Mouse (Mus musculus) stomach, embryonic 14.5 days (tissue): ENCODE results near the gene Map1lc3b. TPM values are rescaled to one million over a fixed set of nuclear protein-coding genes. Genes with fewer than 3 reads are reported as not detected.

ENCODE experiments used
- ATAC-seq: fragments of 200-750 bp; cut with Nextera tagmentation; 2 replicates; pipeline ENCODE4 v1.8.0; 2017; ENCODE audit warnings: low read depth, moderate TSS enrichment; ENCODE audit not compliant: insufficient number of reproducible peaks, insufficient read depth, low FRiP score
- H3K27ac ChIP-seq: fragments of 300-500 bp; sonication (generic); 2 replicates; pipeline ENCODE4 v1.5.1; 2014; ENCODE audit warnings: mild to moderate bottlenecking, low read length, moderate library complexity, mixed read lengths
- H3K27me3 ChIP-seq: fragments of 300-500 bp; sonication (generic); 2 replicates; pipeline ENCODE4 v1.6.1; 2014; ENCODE audit warnings: low read length, control low read depth, mixed read lengths; ENCODE audit not compliant: control insufficient read depth, insufficient read depth
- H3K36me3 ChIP-seq: fragments of 300-500 bp; sonication (generic); 2 replicates; pipeline ENCODE4 v1.6.1; 2014; ENCODE audit warnings: mild to moderate bottlenecking, control low read depth, low read length, moderate library complexity, mixed read lengths; ENCODE audit not compliant: control insufficient read depth, insufficient read depth
- H3K4me1 ChIP-seq: fragments of 300-500 bp; sonication (generic); 2 replicates; pipeline ENCODE4 v1.6.1; 2014; ENCODE audit warnings: low read length, control low read depth, mixed read lengths; ENCODE audit not compliant: control insufficient read depth, insufficient read depth
- H3K4me2 ChIP-seq: fragments of 300-500 bp; sonication (generic); replicated peaks from 2 replicates; pipeline ENCODE4 v1.6.1; 2014; ENCODE audit warnings: low read depth, low read length, control low read depth
- H3K4me3 ChIP-seq: fragments of 300-500 bp; sonication (generic); 2 replicates; pipeline ENCODE4 v1.5.1; 2014; ENCODE audit warnings: low read depth, low read length, control low read depth
- H3K9ac ChIP-seq: fragments of 300-500 bp; sonication (generic); replicated peaks from 2 replicates; pipeline ENCODE4 v1.6.1; 2014; ENCODE audit warnings: low read depth, mild to moderate bottlenecking, control low read depth, low read length, moderate library complexity, mixed read lengths
- H3K9me3 ChIP-seq: fragments of 300-500 bp; sonication (generic); 2 replicates; pipeline ENCODE4 v1.6.1; 2016; ENCODE audit warnings: low read depth, low read length, control low read depth; ENCODE audit not compliant: control insufficient read depth
- WGBS: fragments of 180-500 bp; shearing (Covaris S2); extraction: QIAGEN DNeasy Blood & Tissue Kit; methylation state at CpG from one replicate; pipeline ENCODE4 v1.1.7; 2014; 5-methylcytosine and 5-hydroxymethylcytosine counted together
- polyA plus RNA-seq: library from polyadenylated mRNA; unstranded; fragments of >200 nt; fragmentation: Nextera tagmentation; extraction: Ambion mirVana; gene quantifications from 2 replicates; pipeline ENCODE4 v1.2.1, GENCODE M21; 2014

Gene Map1lc3b
- polyA plus RNA-seq, 1 experiment from 2014 or later, result 249 TPM

DNA sequence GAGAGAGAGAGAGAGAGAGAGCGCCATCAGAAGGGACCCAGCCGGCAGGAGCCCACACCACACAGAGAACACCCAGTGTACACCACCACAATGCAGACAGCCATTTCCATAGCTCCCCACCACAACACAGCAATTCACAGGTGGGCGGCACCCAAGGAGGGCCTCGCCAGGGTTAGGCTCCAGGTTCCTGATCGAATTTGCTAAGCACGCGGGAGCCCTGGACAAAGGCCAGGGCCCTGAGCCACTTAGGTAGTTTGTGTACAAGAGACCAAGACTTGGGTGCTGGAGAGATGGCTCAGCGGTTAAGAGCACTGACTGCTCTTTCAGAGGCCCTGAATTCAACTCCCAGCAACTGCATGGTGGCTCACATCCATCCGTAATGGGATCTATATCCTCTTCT is 37.7 kb upstream of the Map1lc3b start:
- no peaks in the 10 kb centered on the region for H3K27me3 ChIP-seq
- no peak for ATAC-seq
- peaks cover 36% of the 10 kb centered on the region for H3K36me3 ChIP-seq
- 84% methylated on average over 9 of the region's 9 CpGs for WGBS
- H3K4me3 ChIP-seq, result no peak overlapping the region
- no peaks in the 10 kb centered on the region for H3K9me3 ChIP-seq
- H3K27ac ChIP-seq, result no peak overlapping the region
- no peak overlapping the region for H3K9ac ChIP-seq
- H3K4me2 ChIP-seq, result no peak overlapping the region
- no peaks in the 10 kb centered on the region for H3K4me1 ChIP-seq

DNA sequence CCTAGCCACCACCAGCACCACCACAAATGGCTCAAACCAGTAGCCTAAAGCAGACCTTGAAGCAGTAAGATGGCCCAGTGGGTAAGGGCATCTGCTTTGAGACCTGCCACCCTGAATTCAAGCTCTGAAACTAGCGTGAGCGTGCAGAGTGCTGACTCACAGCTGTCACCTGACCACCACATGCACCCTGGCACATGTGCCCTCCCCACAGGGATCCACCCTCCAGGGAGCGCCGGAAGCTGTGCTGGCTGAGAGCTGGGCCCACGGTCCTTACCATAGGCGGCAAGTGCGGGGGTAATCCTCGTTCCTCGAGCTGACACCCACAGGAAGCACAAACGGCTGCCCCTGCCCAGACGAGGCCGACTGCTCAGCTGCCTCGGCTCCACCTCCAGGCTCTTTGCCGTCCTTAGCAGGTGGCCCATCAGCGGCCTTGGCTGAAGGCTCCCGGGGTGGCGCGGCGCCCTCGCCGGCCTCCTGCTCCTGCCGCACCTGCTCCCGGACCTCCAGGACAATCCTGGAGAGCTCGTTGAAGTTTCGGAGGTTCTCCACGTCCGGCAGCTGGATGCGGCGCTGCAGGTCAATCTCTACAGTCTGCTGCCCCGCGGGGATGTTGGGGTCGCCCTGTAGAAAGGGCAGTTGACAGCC is 36.2 kb upstream of the Map1lc3b start:
- Histone ChIP-seq H3K9me3 (no peaks in the 10 kb centered on the region), H3K27me3 (no peaks in the 10 kb centered on the region), H3K4me3 (no peak overlapping the region), H3K4me1 (no peaks in the 10 kb centered on the region), H3K36me3 (peaks cover 42% of the 10 kb centered on the region), H3K27ac (no peak overlapping the region), H3K9ac (no peak overlapping the region), H3K4me2 (no peak overlapping the region)
- 96% methylated on average over 32 of the region's 32 CpGs for WGBS
- ATAC-seq, result no peak

DNA sequence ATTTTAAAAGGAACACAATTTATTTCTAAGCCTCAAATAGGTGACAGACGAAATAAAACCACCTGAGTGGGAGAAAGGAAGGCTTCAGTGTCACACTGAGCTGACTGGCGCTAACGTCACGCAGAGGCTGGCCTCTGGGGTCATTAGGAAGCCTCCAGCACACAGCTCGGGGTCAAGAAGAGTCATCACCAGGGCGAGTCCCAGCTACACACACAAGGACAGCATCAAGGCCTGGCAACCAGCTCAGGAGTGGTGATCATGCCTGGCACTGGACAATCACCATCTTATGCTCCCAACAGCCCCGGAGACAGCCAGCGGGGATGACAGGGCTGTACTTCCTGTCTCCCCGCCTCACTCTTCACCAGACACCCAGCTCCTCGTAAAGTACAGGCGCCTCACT is 32.4 kb upstream of the Map1lc3b start:
- no peak overlapping the region for H3K9ac ChIP-seq
- H3K4me2 ChIP-seq, result no peak overlapping the region
- no peaks in the 10 kb centered on the region for H3K27me3 ChIP-seq
- no peaks in the 10 kb centered on the region for H3K9me3 ChIP-seq
- H3K36me3 ChIP-seq, result peaks cover 28% of the 10 kb centered on the region
- WGBS, result 85% methylated on average over 11 of the region's 11 CpGs
- no peak for ATAC-seq
- H3K4me3 ChIP-seq, result no peak overlapping the region
- H3K4me1 ChIP-seq, result no peaks in the 10 kb centered on the region
- no peak overlapping the region for H3K27ac ChIP-seq

DNA sequence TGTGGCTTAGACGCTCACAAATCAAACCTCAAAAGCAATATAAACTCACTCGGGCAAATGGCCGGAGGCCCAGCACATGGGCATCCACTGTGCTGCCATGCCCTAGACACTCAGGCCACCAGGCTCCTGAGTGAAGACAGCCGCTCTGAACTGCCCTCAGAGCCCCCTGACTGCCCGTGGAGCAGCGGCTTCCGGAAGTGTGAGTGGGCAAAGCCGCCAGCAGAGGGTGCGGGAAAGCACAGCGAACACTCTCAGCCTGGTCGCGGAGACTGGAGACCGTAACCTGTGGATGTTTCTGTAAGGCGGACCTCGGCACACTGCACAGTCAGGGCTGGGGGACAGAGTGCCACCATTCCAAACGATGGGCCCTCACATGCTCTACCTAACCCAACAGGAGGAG is 31.6 kb upstream of the Map1lc3b start:
- 89% methylated on average over 16 of the region's 16 CpGs for WGBS
- H3K9me3 ChIP-seq, result no peaks in the 10 kb centered on the region
- H3K27ac ChIP-seq, result no peak overlapping the region
- no peaks in the 10 kb centered on the region for H3K4me1 ChIP-seq
- no peak overlapping the region for H3K4me3 ChIP-seq
- H3K36me3 ChIP-seq, result peaks cover 24% of the 10 kb centered on the region
- H3K9ac ChIP-seq, result no peak overlapping the region
- no peak for ATAC-seq
- no peak overlapping the region for H3K4me2 ChIP-seq
- no peaks in the 10 kb centered on the region for H3K27me3 ChIP-seq

DNA sequence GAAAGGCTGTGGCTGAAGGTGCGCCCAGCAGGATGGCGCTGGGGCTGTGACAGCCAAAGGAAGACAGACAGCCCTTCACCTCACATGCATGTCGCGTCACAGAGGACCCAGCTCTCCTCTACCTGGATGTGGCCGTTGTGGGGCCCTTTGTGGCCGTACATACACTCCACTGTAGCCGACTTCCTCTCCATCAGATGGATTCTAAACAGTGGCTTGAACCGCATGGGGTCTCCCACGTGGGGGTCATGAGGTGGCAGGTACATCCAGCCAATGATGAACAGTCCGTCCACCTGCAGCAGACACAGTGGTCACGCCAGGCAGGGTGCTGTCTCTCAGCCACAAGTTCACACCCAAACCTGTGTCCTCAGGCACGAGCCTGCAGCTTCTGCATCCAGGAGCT is 30.4 kb upstream of the Map1lc3b start:
- H3K4me2 ChIP-seq, result no peak overlapping the region
- WGBS, result 92% methylated on average over 12 of the region's 12 CpGs
- no peak for ATAC-seq
- H3K4me3 ChIP-seq, result no peak overlapping the region
- H3K27me3 ChIP-seq, result no peaks in the 10 kb centered on the region
- no peak overlapping the region for H3K9ac ChIP-seq
- no peaks in the 10 kb centered on the region for H3K4me1 ChIP-seq
- H3K36me3 ChIP-seq, result peaks cover 11% of the 10 kb centered on the region
- no peak overlapping the region for H3K27ac ChIP-seq
- no peaks in the 10 kb centered on the region for H3K9me3 ChIP-seq

DNA sequence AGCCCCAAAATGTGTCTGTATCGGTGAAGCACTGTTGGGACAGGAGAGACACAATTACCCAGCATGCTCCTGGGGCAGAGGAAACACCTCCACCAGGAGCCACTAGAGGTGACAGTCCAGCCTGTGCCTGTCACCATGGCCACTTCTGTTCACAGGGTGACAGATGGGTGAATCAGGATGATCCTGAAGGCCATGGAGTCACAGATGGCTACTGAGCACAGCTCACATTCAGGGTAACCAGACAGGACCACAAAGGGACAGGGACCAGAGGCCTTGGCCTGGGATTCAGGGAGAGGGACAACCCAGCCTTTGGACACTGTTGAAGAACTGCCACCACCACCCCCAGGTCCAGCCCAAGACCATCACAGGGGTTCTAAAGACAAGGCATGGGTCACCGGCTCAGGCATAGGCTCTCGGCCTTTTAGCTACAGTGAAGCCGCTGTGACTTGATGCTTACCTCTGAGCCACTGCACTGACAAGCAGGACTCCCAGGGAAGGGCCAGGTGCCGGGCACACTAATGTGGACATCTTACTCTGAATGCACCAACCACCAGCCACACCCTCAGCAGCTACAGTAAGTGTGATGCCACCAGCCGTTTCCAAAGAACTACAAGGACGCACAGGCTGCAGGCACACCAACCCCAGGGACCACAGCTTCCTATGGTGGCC is 29.6 kb upstream of the Map1lc3b start:
- WGBS, result 93% methylated on average over 7 of the region's 7 CpGs
- H3K36me3 ChIP-seq, result peaks cover 11% of the 10 kb centered on the region
- H3K9me3 ChIP-seq, result no peaks in the 10 kb centered on the region

DNA sequence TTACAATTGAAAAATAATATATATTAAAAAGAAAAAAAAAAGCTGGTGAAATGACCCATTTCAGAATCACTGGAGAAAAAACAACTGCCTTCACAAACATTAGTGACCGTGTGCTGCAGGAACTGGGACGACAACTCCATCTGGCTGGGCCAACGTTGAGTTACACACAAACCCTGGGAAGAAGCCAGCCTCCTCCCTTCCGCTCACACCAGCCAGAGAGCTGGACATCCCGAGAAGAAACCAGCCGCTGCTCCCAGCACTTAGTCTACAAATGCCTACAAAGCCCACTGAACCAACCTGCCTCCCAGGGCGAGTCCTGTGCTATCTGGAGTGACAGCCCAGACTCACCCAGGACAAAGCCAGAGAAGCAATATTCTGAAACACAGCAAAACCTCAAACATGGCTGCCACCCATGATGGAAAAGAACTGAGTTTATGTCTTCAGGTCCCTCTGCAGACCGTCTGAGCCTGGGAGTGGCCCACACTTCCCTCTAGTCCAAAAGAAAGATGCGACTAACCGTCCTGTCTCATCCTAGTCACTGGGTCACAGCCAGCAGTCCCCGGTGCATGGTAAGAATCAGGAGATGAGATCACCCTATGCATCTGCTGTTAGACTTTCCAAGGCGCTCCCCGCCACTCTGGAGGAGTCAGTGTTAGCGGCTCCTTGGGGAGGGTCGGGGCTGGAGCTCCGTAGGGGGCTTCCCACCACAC is 28.4 kb upstream of the Map1lc3b start:
- WGBS, result 83% methylated on average over 16 of the region's 16 CpGs
- Histone ChIP-seq H3K4me2 (no peak overlapping the region), H3K4me3 (no peak overlapping the region), H3K27me3 (no peaks in the 10 kb centered on the region), H3K27ac (no peak overlapping the region), H3K9ac (no peak overlapping the region), H3K4me1 (no peaks in the 10 kb centered on the region), H3K9me3 (no peaks in the 10 kb centered on the region), H3K36me3 (peaks cover 11% of the 10 kb centered on the region)
- ATAC-seq, result no peak

More for the DNA sequence above, 29.6 kb upstream of the Map1lc3b start:
- no peak overlapping the region for H3K9ac ChIP-seq
- no peaks in the 10 kb centered on the region for H3K27me3 ChIP-seq
- H3K4me3 ChIP-seq, result no peak overlapping the region
- H3K4me2 ChIP-seq, result no peak overlapping the region
- no peaks in the 10 kb centered on the region for H3K4me1 ChIP-seq
- no peak overlapping the region for H3K27ac ChIP-seq
- ATAC-seq, result no peak

DNA sequence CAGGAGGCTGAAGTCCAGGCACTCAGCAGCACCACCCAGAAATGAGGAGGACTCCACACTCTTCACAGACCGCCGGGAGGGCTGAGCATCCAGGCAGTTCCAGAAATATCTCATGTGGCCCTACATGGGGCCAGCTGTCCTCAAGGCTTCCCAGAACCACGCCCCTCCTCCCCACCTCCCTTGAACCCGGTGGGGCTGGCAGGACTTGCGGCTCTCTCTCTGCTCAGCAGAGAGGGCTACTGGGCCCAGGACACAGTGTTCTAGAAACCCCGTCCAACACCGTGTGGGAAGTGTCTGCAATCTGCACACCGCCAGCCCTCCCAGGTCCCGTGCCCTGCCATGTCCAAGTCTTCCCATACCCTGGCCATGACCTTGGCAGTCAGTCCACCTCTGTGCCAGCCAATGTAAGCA is 27.2 kb upstream of the Map1lc3b start:
- Histone ChIP-seq H3K4me2 (no peak overlapping the region), H3K27me3 (no peaks in the 10 kb centered on the region), H3K4me3 (no peak overlapping the region), H3K4me1 (no peaks in the 10 kb centered on the region), H3K36me3 (peaks cover 11% of the 10 kb centered on the region), H3K27ac (no peak overlapping the region), H3K9ac (no peak overlapping the region), H3K9me3 (no peaks in the 10 kb centered on the region)
- ATAC-seq, result no peak
- WGBS, result 72% methylated on average over 9 of the region's 9 CpGs
